Mouse (Mus musculus) CH12.LX (cell line): ENCODE measurements around the gene Atg16l1.

ENCODE experiments used
- CHD2 ChIP-seq: IDR thresholded peaks from 2 replicates; pipeline ENCODE4 v1.6.1; 2011; ENCODE audit warnings: low read length, improper control_type of control experiment
- CTCF ChIP-seq, 2 experiments: IDR thresholded peaks in 1 of 2; conservative IDR thresholded peaks in 1 of 2; 2 replicates each; pipeline ENCODE4 v1.5.1; 2011 to 2012; ENCODE audit warnings: low read depth in 2 of 2, low read length in 2 of 2, improper control_type of control experiment in 1 of 2, inconsistent platforms in 1 of 2, mild to moderate bottlenecking in 1 of 2, moderate library complexity in 1 of 2
- EP300 ChIP-seq: IDR thresholded peaks from 2 replicates; pipeline ENCODE4 v1.6.1; 2011; ENCODE audit warnings: low read length, improper control_type of control experiment
- POLR2A ChIP-seq: IDR thresholded peaks from 2 replicates; pipeline ENCODE4 v1.6.1; 2011; ENCODE audit warnings: low read depth, mild to moderate bottlenecking, improper control_type of control experiment, low read length
- TCF12 ChIP-seq: IDR thresholded peaks from 2 replicates; pipeline ENCODE4 v1.6.1; 2014; ENCODE audit warnings: low read depth, mild to moderate bottlenecking, inconsistent platforms, low read length, improper control_type of control experiment
- ZKSCAN1 ChIP-seq: IDR thresholded peaks from 2 replicates; pipeline ENCODE4 v1.6.1; 2012; ENCODE audit warnings: low read depth, inconsistent platforms, low read length, improper control_type of control experiment, borderline replicate concordance

GRCm38 (mm10) chr1:87721382-87721781, 34.3 kb upstream of the Atg16l1 start:
- TF ChIP-seq CHD2 (no peak), TCF12 (no peak), EP300 (no peak), CTCF (conservative IDR thresholded peaks at IDR 0.05 in 1 of 2, IDR thresholded peaks at IDR 0.05 in 1 of 2; ENCODE audit: low read depth in 2 of 2, low read length in 2 of 2) (peak in 1 of 2 experiments; percentile 37; a peak in 2 of 4 replicates), ZKSCAN1 (no peak), POLR2A (no peak)
